8 mouse cellular contexts compared by ENCODE assay signal in genomic region chr17:25867509-25867835, GRCm38 (mm10). TPM values are rescaled to one million over a fixed set of nuclear protein-coding genes. Genes with fewer than 3 reads are reported as not detected.
A peak's percentile ranks its signal among the peaks of the same experiment; 100 is the strongest.
DNase-seq lines count a peak whose midpoint lies in the region; ATAC-seq and TF ChIP-seq lines count a peak whose summit lies in the region.

No protein-coding gene starts in this region.

- no peak for DNase-seq in layer of hippocampus, adult 2 months (ENCODE audit: low spot score in 2 of 2)
- DNase-seq in layer of hippocampus, adult 18-20 months (ENCODE audit: low spot score in 2 of 2) = no peak
- no peak for DNase-seq in limb, embryonic 10.5 days (ENCODE audit: low spot score)
- DNase-seq in right cerebral cortex, postnatal 14 days = no peak
- DNase-seq in adrenal gland, postnatal 36 days = no peak
- DNase-seq in ovary, postnatal 36 days (ENCODE audit: low spot score) = no peak

- 10% methylated on average over 7 of the region's 7 CpGs for WGBS in limb, embryonic 10.5 days
- WGBS in neural tube, embryonic 13.5 days = 8% methylated on average over 7 of the region's 7 CpGs

- H3K4me1 ChIP-seq in cortical plate, adult 2 months (ENCODE audit: control insufficient read depth, insufficient read depth, low read length) = peaks cover 3% of the 10 kb centered on the region; the same call in 1 of the 2 replicates
- H3K4me1 ChIP-seq in limb, embryonic 10.5 days = peaks cover 24% of the 10 kb centered on the region
- peaks cover 14% of the 10 kb centered on the region for H3K4me1 ChIP-seq in neural tube, embryonic 13.5 days (replicated peaks)

- TF ChIP-seq POLR2A in cortical plate, adult 2 months (IDR thresholded peaks at IDR 0.05; ENCODE audit: extremely low read depth, insufficient read depth, low read length) = no peak

- no peak for ATAC-seq in neural tube, embryonic 13.5 days (ENCODE audit: low read depth)

- H3K9me3 ChIP-seq in limb, embryonic 10.5 days (replicated peaks) = no peaks in the 10 kb centered on the region
- H3K9me3 ChIP-seq in neural tube, embryonic 13.5 days = no peaks in the 10 kb centered on the region

- H3K9ac ChIP-seq in neural tube, embryonic 13.5 days = peak overlapping the region; percentile 80

- no peaks in the 10 kb centered on the region for H3K27me3 ChIP-seq in limb, embryonic 10.5 days (ENCODE audit: low read depth, poor library complexity, severe bottlenecking)
- H3K27me3 ChIP-seq in neural tube, embryonic 13.5 days = no peaks in the 10 kb centered on the region

- H3K36me3 ChIP-seq in limb, embryonic 10.5 days = no peaks in the 10 kb centered on the region
- no peaks in the 10 kb centered on the region for H3K36me3 ChIP-seq in neural tube, embryonic 13.5 days

- peak overlapping the region; percentile 70 for H3K4me3 ChIP-seq in layer of hippocampus, adult 2 months
- peak overlapping the region; percentile 58 for H3K4me3 ChIP-seq in cortical plate, adult 2 months (ENCODE audit: insufficient read depth, low read length)
- peak overlapping the region; percentile 78 for H3K4me3 ChIP-seq in limb, embryonic 10.5 days
- peak overlapping the region; percentile 76 for H3K4me3 ChIP-seq in neural tube, embryonic 13.5 days

- peak overlapping the region; percentile 98 for H3K4me2 ChIP-seq in neural tube, embryonic 13.5 days

- peak overlapping the region; percentile 94; the same call in 1 of the 2 replicates for H3K27ac ChIP-seq in layer of hippocampus, adult 2 months
- H3K27ac ChIP-seq in cortical plate, adult 2 months (ENCODE audit: insufficient read depth, low read length) = no peak overlapping the region
- H3K27ac ChIP-seq in limb, embryonic 10.5 days = peak overlapping the region; percentile 71
- no peak overlapping the region for H3K27ac ChIP-seq in neural tube, embryonic 13.5 days (replicated peaks)

- TF ChIP-seq CTCF in layer of hippocampus, adult 2 months (conservative IDR thresholded peaks at IDR 0.05) = no peak
- TF ChIP-seq CTCF in cortical plate, adult 2 months (IDR thresholded peaks at IDR 0.05; ENCODE audit: extremely low read depth, insufficient read depth, low read length) = no peak

RNA-seq across cellular contexts. Expression of gene Mcrip2, which starts 1.1 kb away (rescaled TPM):
- total RNA-seq in layer of hippocampus, adult 2 months (2021) = 10 to 100 TPM; 20.9 to 21.6 TPM
- 10 to 100 TPM; 23.3 to 23.7 TPM for total RNA-seq in layer of hippocampus, adult 18-20 months (2021)
- 29.2 and 29.9 TPM in 2 replicates for polyA plus RNA-seq in cortical plate, adult 2 months (2012; rRNA removed)
- polyA plus RNA-seq in limb, embryonic 10.5 days (2016; fragmentation: Nextera tagmentation; extraction: Ambion mirVana) = 13.6 and 22.0 TPM in 2 replicates
- polyA plus RNA-seq in neural tube, embryonic 13.5 days (2015; fragmentation: Nextera tagmentation; extraction: Ambion mirVana) = 10.8 and 14.2 TPM in 2 replicates
- total RNA-seq in adrenal gland, postnatal 36 days (2021) = 100 to 1,000 TPM; 340 to 398 TPM

RNA-seq across cellular contexts. Expression of gene Wdr90, which starts 6.2 kb away (rescaled TPM):
- total RNA-seq in layer of hippocampus, adult 2 months (2021) = 10 to 100 TPM; 21.7 to 24.6 TPM
- total RNA-seq in layer of hippocampus, adult 18-20 months (2021) = 10 to 100 TPM; 20.1 to 21.7 TPM
- 38.2 and 48.5 TPM in 2 replicates for polyA plus RNA-seq in cortical plate, adult 2 months (2012; rRNA removed)
- polyA plus RNA-seq in limb, embryonic 10.5 days (2016; fragmentation: Nextera tagmentation; extraction: Ambion mirVana) = 45.5 and 46.2 TPM in 2 replicates
- polyA plus RNA-seq in neural tube, embryonic 13.5 days (2015; fragmentation: Nextera tagmentation; extraction: Ambion mirVana) = 14.1 and 15.6 TPM in 2 replicates
- total RNA-seq in adrenal gland, postnatal 36 days (2021) = 10 to 100 TPM; 12.9 to 15.6 TPM

RNA-seq across cellular contexts. Expression of gene Mettl26, which starts 7.4 kb away (rescaled TPM):
- 10 to 100 TPM; 39.0 to 39.9 TPM for total RNA-seq in layer of hippocampus, adult 2 months (2021)
- total RNA-seq in layer of hippocampus, adult 18-20 months (2021) = 10 to 100 TPM; 36.3 TPM
- 76.5 and 79.2 TPM in 2 replicates for polyA plus RNA-seq in cortical plate, adult 2 months (2012; rRNA removed)
- 69.3 and 69.6 TPM in 2 replicates for polyA plus RNA-seq in limb, embryonic 10.5 days (2016; fragmentation: Nextera tagmentation; extraction: Ambion mirVana)
- 56.8 and 65.5 TPM in 2 replicates for polyA plus RNA-seq in neural tube, embryonic 13.5 days (2015; fragmentation: Nextera tagmentation; extraction: Ambion mirVana)
- total RNA-seq in adrenal gland, postnatal 36 days (2021) = 100 to 1,000 TPM; 106 to 124 TPM

RNA-seq across cellular contexts. Expression of gene Wfikkn1, which starts 13.2 kb away (rescaled TPM):
- 1 to 10 TPM; 1.7 to 2.8 TPM for total RNA-seq in layer of hippocampus, adult 2 months (2021)
- 1 to 10 TPM; 1.7 to 2.2 TPM for total RNA-seq in layer of hippocampus, adult 18-20 months (2021)
- 0.26 and 0.61 TPM in 2 replicates for polyA plus RNA-seq in cortical plate, adult 2 months (2012; rRNA removed)
- polyA plus RNA-seq in limb, embryonic 10.5 days (2016; fragmentation: Nextera tagmentation; extraction: Ambion mirVana) = 2.6 and 5.6 TPM in 2 replicates
- polyA plus RNA-seq in neural tube, embryonic 13.5 days (2015; fragmentation: Nextera tagmentation; extraction: Ambion mirVana) = 0.53 and 0.79 TPM in 2 replicates
- 1 to 10 TPM in 1 of 2 experiments, under 1 TPM in 1; 0.99 to 1.2 TPM for total RNA-seq in adrenal gland, postnatal 36 days (2021)

RNA-seq across cellular contexts. Expression of gene Rhot2, which starts 22.8 kb away (rescaled TPM):
- total RNA-seq in layer of hippocampus, adult 2 months (2021) = 100 to 1,000 TPM in 1 of 2 experiments, 10 to 100 TPM in 1; 95.9 to 107 TPM
- 100 to 1,000 TPM in 1 of 2 experiments, 10 to 100 TPM in 1; 98.3 to 109 TPM for total RNA-seq in layer of hippocampus, adult 18-20 months (2021)
- polyA plus RNA-seq in cortical plate, adult 2 months (2012; rRNA removed) = 108 and 119 TPM in 2 replicates
- polyA plus RNA-seq in limb, embryonic 10.5 days (2016; fragmentation: Nextera tagmentation; extraction: Ambion mirVana) = 30.8 and 32.6 TPM in 2 replicates
- 15.4 and 18.3 TPM in 2 replicates for polyA plus RNA-seq in neural tube, embryonic 13.5 days (2015; fragmentation: Nextera tagmentation; extraction: Ambion mirVana)
- 100 to 1,000 TPM in 1 of 2 experiments, 10 to 100 TPM in 1; 97.2 to 104 TPM for total RNA-seq in adrenal gland, postnatal 36 days (2021)

Comparison
In these comparisons a context has a peak if more than half of its experiments do, and no peak if none do; other contexts are left out.
1. H3K27ac ChIP-seq: peak in layer of hippocampus, adult 2 months (single experiment) and limb, embryonic 10.5 days (single experiment); none in cortical plate, adult 2 months (single experiment) and neural tube, embryonic 13.5 days (single experiment).
2. RNA of gene Mcrip2, which starts 1.1 kb away (total RNA-seq): 340 to 398 TPM in adrenal gland, postnatal 36 days; 23.3 to 23.7 TPM in layer of hippocampus, adult 18-20 months and 20.9 to 21.6 TPM in layer of hippocampus, adult 2 months; every median in the first group is over 10 times any median in the second.
3. Peak in every context shown above with its lines, with median percentiles within 50 percentile points of each other: H3K4me3 ChIP-seq.